Mouse (Mus musculus) lung, adult 2 months (tissue): ENCODE measurements around the gene Gh.

Experiments
- CTCF ChIP-seq: fragments of 200-500 bp; IDR thresholded peaks from 2 replicates; pipeline ENCODE4 v1.5.1; 2011; ENCODE audit warnings: mild to moderate bottlenecking, low read length, control low read depth; ENCODE audit not compliant: insufficient read depth
- POLR2A ChIP-seq: fragments of 200-500 bp; IDR thresholded peaks from 2 replicates; pipeline ENCODE4 v1.6.1; 2011; ENCODE audit warnings: low read depth, mild to moderate bottlenecking, control low read depth, low read length, borderline replicate concordance; ENCODE audit errors: extremely low read depth

DNA sequence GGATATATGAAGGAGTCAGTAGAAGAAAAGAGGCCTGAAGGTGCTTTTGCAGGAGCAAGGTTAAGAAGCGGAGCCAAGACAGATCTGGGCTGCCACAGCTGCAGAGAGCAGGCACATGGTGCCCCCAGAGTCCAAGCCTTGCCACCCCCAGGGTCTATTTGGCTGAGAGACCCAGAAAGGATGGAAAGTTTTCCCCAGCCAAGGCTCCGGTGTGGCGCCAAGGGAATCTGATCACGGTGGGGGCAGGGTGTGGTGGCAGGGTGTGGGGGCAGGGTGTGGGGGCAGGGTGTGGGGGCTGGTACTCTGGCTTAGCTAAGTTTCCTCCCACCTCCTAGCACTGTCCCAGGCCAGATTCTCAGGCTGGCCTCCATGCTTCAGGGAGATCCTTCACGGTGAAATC, 26.9 kb upstream of the Gh start:
- TF ChIP-seq POLR2A (no peak), CTCF (no peak)
